Mouse (Mus musculus) embryonic facial prominence, embryonic 14.5 days (tissue): ENCODE data around the gene Iqcf3. TPM values are rescaled to one million over a fixed set of nuclear protein-coding genes. Genes with fewer than 3 reads are reported as not detected.

Experiments used
- polyA plus RNA-seq: library from polyadenylated mRNA; unstranded; fragments of >200 nt; fragmentation: Nextera tagmentation; extraction: Ambion mirVana; gene quantifications from 2 replicates; pipeline ENCODE4 v1.2.1, GENCODE M21; 2014

The Iqcf3 gene
- polyA plus RNA-seq, 1 experiment from 2014 or later = not detected

Other genes with a start within 250 kb of the Iqcf3 start
- gene Dusp7, start 193.0 kb downstream of the Iqcf3 start, polyA plus RNA-seq = 44.0 and 48.4 TPM in 2 replicates
- 1,079 and 1,109 TPM in 2 replicates for gene Rpl29, start 132.2 kb downstream of the Iqcf3 start, polyA plus RNA-seq
- 37.9 and 45.1 TPM in 2 replicates for gene Acy1, start 123.3 kb downstream of the Iqcf3 start, polyA plus RNA-seq
- 21.5 and 30.3 TPM in 2 replicates for gene Abhd14b, start 114.2 kb downstream of the Iqcf3 start, polyA plus RNA-seq
- gene Abhd14a, start 114.0 kb downstream of the Iqcf3 start, polyA plus RNA-seq = 60.9 and 66.1 TPM in 2 replicates
- 90.2 and 101 TPM in 2 replicates for gene Pcbp4, start 108.3 kb downstream of the Iqcf3 start, polyA plus RNA-seq
- 0.36 and 0.60 TPM in 2 replicates for gene Gpr62, start 95.7 kb downstream of the Iqcf3 start, polyA plus RNA-seq
- gene Rrp9, start 85.7 kb downstream of the Iqcf3 start, polyA plus RNA-seq = 35.0 and 43.5 TPM in 2 replicates
- 5.5 and 6.2 TPM in 2 replicates for gene Parp3, start 84.7 kb downstream of the Iqcf3 start, polyA plus RNA-seq
- gene Iqcf1, start 61.7 kb downstream of the Iqcf3 start, polyA plus RNA-seq = not detected in 2 replicates
- not detected in 2 replicates for gene Iqcf5, start 47.1 kb downstream of the Iqcf3 start, polyA plus RNA-seq
- not detected in 2 replicates for gene Iqcf4, start 9.4 kb upstream of the Iqcf3 start, polyA plus RNA-seq
- gene Iqcf6, start 65.0 kb upstream of the Iqcf3 start, polyA plus RNA-seq = not detected in 2 replicates
- gene Grm2, start 94.5 kb upstream of the Iqcf3 start, polyA plus RNA-seq = 0.08 and 0.16 TPM in 2 replicates
- gene Tex264, start 124.3 kb upstream of the Iqcf3 start, polyA plus RNA-seq = 59.0 and 68.2 TPM in 2 replicates
- 3.2 and 4.3 TPM in 2 replicates for gene Rad54l2, start 227.6 kb upstream of the Iqcf3 start, polyA plus RNA-seq